Mouse (Mus musculus): Measurements from ENCODE around the gene Klhl18.

- TF ChIP-seq POLR2A (IDR thresholded peaks at IDR 0.05; ENCODE audit: control insufficient read depth, extremely low read depth, insufficient read depth, low read length, poor library complexity), result no peak
- no peak for TF ChIP-seq CTCF (IDR thresholded peaks at IDR 0.05; ENCODE audit: borderline replicate concordance, control insufficient read depth, extremely low read depth, insufficient read depth, low read length, poor library complexity)
Observed at GRCm38 (mm10) chr9:110436041-110436440, 40.5 kb downstream of the Klhl18 start.

All from thymus, adult 2 months (tissue).